Mouse (Mus musculus) activated CD4-positive, CD25-positive, alpha-beta regulatory T cell (primary cell): ENCODE data around the gene Olfr293. TPM values are rescaled to one million over a fixed set of nuclear protein-coding genes. Genes with fewer than 3 reads are reported as not detected.

Experiments used
- polyA plus RNA-seq, 2 experiments: library from polyadenylated mRNA; unstranded; fragments of 100-300 nt; shearing (Covaris generic); gene quantifications; one replicate each; pipeline ENCODE4 v1.2.1; 2017

The Olfr293 gene
- polyA plus RNA-seq, result under 1 TPM in 1 of 2 experiments, not detected in 1; 0.16 TPM

DNA sequence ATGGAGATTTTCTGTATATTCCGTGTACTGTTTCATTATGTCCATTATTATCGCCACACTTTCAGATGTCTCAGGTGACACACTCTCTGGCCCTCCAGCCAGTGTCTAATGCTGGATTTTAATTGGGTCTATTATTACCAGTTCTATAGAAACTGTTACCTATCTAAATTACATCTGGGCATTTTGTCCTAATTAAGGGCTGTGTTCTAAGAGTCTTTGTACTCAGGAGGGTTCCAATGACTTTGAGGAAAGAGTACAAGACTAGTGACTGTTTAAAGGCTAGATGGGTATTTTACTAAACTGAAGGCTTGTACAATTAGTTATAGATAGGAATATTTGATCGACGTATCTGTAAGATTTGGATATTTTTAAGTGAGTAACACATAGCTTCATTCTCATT lies at the start of gene Olfr293:
Gene Olfr293, plus strand, starts transcription at position 301 of the 400 bp plus-strand sequence.

DNA sequence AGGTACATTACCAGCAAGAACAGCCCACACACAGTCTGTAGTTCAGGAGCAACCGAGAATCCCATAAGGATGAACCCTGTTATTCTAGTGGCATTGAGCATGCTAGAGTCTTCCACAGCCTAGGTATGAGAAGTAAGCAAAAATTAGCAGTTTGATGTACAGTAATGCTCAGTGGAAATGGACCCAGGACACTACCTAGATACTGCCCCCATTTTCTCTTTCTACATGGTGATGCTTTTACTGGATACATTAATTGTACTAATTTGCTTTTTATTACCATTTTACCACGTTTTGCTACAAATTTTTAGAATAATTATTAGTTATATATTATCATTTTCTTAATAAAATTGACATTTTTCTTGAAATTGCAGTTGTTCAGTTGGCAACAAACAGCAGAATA lies 32.3 kb upstream of the Olfr293 start, which contains the start of gene Olfr294:
Gene Olfr294, minus strand, starts transcription at position 101 of the 400 bp plus-strand sequence.

DNA sequence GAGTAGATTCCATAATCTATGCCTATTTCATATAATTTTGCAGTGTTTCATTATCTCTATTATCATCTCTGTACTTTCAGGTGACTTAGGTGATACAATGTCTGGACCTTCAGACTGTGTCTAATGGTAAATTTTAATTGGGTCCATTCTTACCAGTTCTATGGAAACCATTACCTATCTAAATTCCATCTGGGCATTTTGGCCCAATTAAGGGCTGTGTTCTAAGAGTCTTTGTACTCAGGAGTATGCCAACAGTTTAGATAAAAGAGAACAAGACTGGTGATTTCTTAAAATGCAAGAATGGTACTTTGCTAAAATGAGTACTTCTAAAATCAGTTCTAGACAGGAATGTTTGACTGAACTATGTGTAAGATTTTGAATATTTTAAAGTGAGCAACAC lies 39.2 kb downstream of the Olfr293 start, which contains the start of gene Olfr292:
Gene Olfr292, plus strand, starts transcription at position 301 of the 400 bp plus-strand sequence.

Other genes with a start within 250 kb of the Olfr293 start
- not detected for gene Olfr301, start 245.2 kb upstream of the Olfr293 start, polyA plus RNA-seq
- not detected for gene Olfr299, start 189.1 kb upstream of the Olfr293 start, polyA plus RNA-seq
- not detected for gene Olfr298, start 156.6 kb upstream of the Olfr293 start, polyA plus RNA-seq
- not detected for gene Olfr297, start 129.1 kb upstream of the Olfr293 start, polyA plus RNA-seq
- under 1 TPM in 1 of 2 experiments, not detected in 1; 0.04 TPM for gene Olfr295, start 65.2 kb upstream of the Olfr293 start, polyA plus RNA-seq
- not detected for gene Olfr294, start 32.4 kb upstream of the Olfr293 start, polyA plus RNA-seq
- gene Olfr292, start 39.3 kb downstream of the Olfr293 start, polyA plus RNA-seq, result under 1 TPM in 1 of 2 experiments, not detected in 1; 0.16 TPM
- gene Folh1, start 126.9 kb downstream of the Olfr293 start, polyA plus RNA-seq, result not detected
- gene Vmn2r77, start 146.0 kb downstream of the Olfr293 start, polyA plus RNA-seq, result under 1 TPM; 0.06 to 0.14 TPM